ENCODE assay signal across 15 mouse cellular contexts in the genomic region with DNA sequence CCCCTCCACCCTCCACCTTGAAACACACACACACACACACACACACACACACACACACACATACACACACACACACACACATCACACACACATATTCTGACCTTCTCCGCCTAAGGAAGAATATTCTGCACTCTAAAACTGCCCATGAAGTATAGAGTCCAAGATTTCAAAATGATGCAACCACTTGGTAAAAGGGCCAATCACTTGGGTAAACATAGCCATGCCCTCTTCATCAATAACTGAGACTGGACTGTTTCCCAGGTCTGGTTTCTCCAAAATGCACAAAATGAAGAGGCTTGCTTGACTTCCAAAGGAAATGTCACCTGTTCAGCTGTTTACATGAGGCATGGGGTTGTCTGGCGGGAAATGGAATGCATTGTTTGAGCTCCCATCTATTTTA.
"Had no signal": no experiment of that assay in that cellular context is flagged by ENCODE, and none has a peak within 500 bp of the region (broad histone marks: within the 10 kb centered on the region; RNA-seq: fewer than 3 reads in every experiment).

No protein-coding gene starts in this region.

- H3K9ac ChIP-seq: neural tube, embryonic 13.5 days; neural tube, embryonic 15.5 days; stomach, embryonic 15.5 days had no signal

- H3K9me3 ChIP-seq: neural tube, embryonic 13.5 days; neural tube, embryonic 15.5 days; stomach, embryonic 15.5 days had no signal

- DNase-seq: retina, postnatal 1 day; right cerebral cortex, postnatal 14 days; right cerebral cortex, postnatal 25 days; right cerebral cortex, postnatal 4 days; spleen, adult 18-20 months; thymus, adult 18-20 months; thymus, adult 2 months; thymus, postnatal 14 days; thymus, postnatal 25 days; thymus, postnatal 36 days; thymus, postnatal 4 days had no signal

- H3K4me3 ChIP-seq: neural tube, embryonic 13.5 days; neural tube, embryonic 15.5 days; stomach, embryonic 15.5 days had no signal

- H3K27me3 ChIP-seq: neural tube, embryonic 13.5 days; neural tube, embryonic 15.5 days; stomach, embryonic 15.5 days had no signal

- H3K4me2 ChIP-seq: neural tube, embryonic 13.5 days; neural tube, embryonic 15.5 days; stomach, embryonic 15.5 days had no signal

- H3K4me1 ChIP-seq: stomach, embryonic 15.5 days had no signal

- H3K27ac ChIP-seq: neural tube, embryonic 13.5 days; neural tube, embryonic 15.5 days; stomach, embryonic 15.5 days; stomach, postnatal 0 days had no signal

- H3K36me3 ChIP-seq: neural tube, embryonic 13.5 days; neural tube, embryonic 15.5 days; stomach, embryonic 15.5 days had no signal
